ENCODE assay signal across 22 mouse cellular contexts in genomic region chr3:156886915-156887314, GRCm38 (mm10).
DNase-seq lines count a peak whose midpoint lies in the region; ATAC-seq lines count a peak whose summit lies in the region.
"Had no signal": no experiment of that assay in that cellular context is flagged by ENCODE, and none has a peak within 500 bp of the region (broad histone marks: within the 10 kb centered on the region; RNA-seq: fewer than 3 reads in every experiment).

No protein-coding gene starts in this region.

- H3K4me1 ChIP-seq in hindbrain, embryonic 16.5 days (ENCODE audit: control insufficient read depth, insufficient read depth, low read depth, low read length): no peaks in the 10 kb centered on the region
- no peaks in the 10 kb centered on the region for H3K4me1 ChIP-seq in hindbrain, embryonic 14.5 days (replicated peaks; ENCODE audit: control insufficient read depth, insufficient read depth, low read length)
- H3K4me1 ChIP-seq in neural tube, embryonic 13.5 days (replicated peaks): no peaks in the 10 kb centered on the region
- no peaks in the 10 kb centered on the region for H3K4me1 ChIP-seq in neural tube, embryonic 15.5 days
- H3K4me1 ChIP-seq: embryonic facial prominence, embryonic 13.5 days; embryonic facial prominence, embryonic 15.5 days; forebrain, embryonic 10.5 days; forebrain, embryonic 12.5 days had no signal

- H3K4me2 ChIP-seq in hindbrain, embryonic 16.5 days (ENCODE audit: low read length): no peak overlapping the region
- no peak overlapping the region for H3K4me2 ChIP-seq in hindbrain, embryonic 14.5 days (replicated peaks)
- no peak overlapping the region for H3K4me2 ChIP-seq in neural tube, embryonic 13.5 days
- H3K4me2 ChIP-seq in neural tube, embryonic 15.5 days: no peak overlapping the region
- H3K4me2 ChIP-seq: embryonic facial prominence, embryonic 13.5 days; embryonic facial prominence, embryonic 15.5 days; forebrain, embryonic 12.5 days had no signal

- 70% methylated on average over 3 of the region's 3 CpGs for WGBS in hindbrain, embryonic 16.5 days
- WGBS in hindbrain, embryonic 14.5 days: 66% methylated on average over 3 of the region's 3 CpGs
- 37% methylated on average over 3 of the region's 3 CpGs for WGBS in neural tube, embryonic 13.5 days
- 41% methylated on average over 3 of the region's 3 CpGs for WGBS in neural tube, embryonic 15.5 days

- H3K27ac ChIP-seq in hindbrain, embryonic 16.5 days (ENCODE audit: low read depth, low read length): no peak overlapping the region
- no peak overlapping the region for H3K27ac ChIP-seq in hindbrain, embryonic 14.5 days
- H3K27ac ChIP-seq in neural tube, embryonic 13.5 days (replicated peaks): no peak overlapping the region
- no peak overlapping the region for H3K27ac ChIP-seq in neural tube, embryonic 15.5 days (replicated peaks)
- H3K27ac ChIP-seq: embryonic facial prominence, embryonic 13.5 days; embryonic facial prominence, embryonic 15.5 days; forebrain, embryonic 10.5 days; forebrain, embryonic 12.5 days had no signal

- no peaks in the 10 kb centered on the region for H3K36me3 ChIP-seq in hindbrain, embryonic 16.5 days (ENCODE audit: control insufficient read depth, insufficient read depth, low read length)
- no peaks in the 10 kb centered on the region for H3K36me3 ChIP-seq in hindbrain, embryonic 14.5 days (replicated peaks; ENCODE audit: control insufficient read depth, insufficient read depth)
- no peaks in the 10 kb centered on the region for H3K36me3 ChIP-seq in neural tube, embryonic 13.5 days
- H3K36me3 ChIP-seq in neural tube, embryonic 15.5 days: no peaks in the 10 kb centered on the region
- H3K36me3 ChIP-seq: embryonic facial prominence, embryonic 13.5 days; embryonic facial prominence, embryonic 15.5 days; forebrain, embryonic 10.5 days; forebrain, embryonic 12.5 days had no signal

- H3K4me3 ChIP-seq in hindbrain, embryonic 16.5 days (ENCODE audit: low read length): no peak overlapping the region
- H3K4me3 ChIP-seq in hindbrain, embryonic 14.5 days (replicated peaks; ENCODE audit: low read length): no peak overlapping the region
- H3K4me3 ChIP-seq in neural tube, embryonic 13.5 days: no peak overlapping the region
- no peak overlapping the region for H3K4me3 ChIP-seq in neural tube, embryonic 15.5 days (replicated peaks)
- H3K4me3 ChIP-seq: embryonic facial prominence, embryonic 13.5 days; embryonic facial prominence, embryonic 15.5 days; erythroblast, embryonic 14.5 days; forebrain, embryonic 10.5 days; forebrain, embryonic 12.5 days had no signal

- DNase-seq in hindbrain, embryonic 14.5 days (ENCODE audit: low spot score): no peak
- DNase-seq in neural tube, embryonic 10.5 days (ENCODE audit: extremely low spot score, low spot score): no peak
- DNase-seq in thymus, postnatal 4 days: no peak
- DNase-seq: adrenal gland, adult 2 months; adrenal gland, postnatal 10 days; adrenal gland, postnatal 25 days; cerebellum, adult 11 months; cerebellum, adult 18-20 months; cerebellum, adult 8-10 months; cerebellum, adult 9-11 months; cerebellum, postnatal 14 days; cerebellum, postnatal 36 days; embryo, embryonic 11 days had no signal

- 0 out of 2 replicates have a peak, but pooled peaks have one; percentile 30 for ATAC-seq in hindbrain, embryonic 16.5 days
- ATAC-seq in hindbrain, embryonic 14.5 days (ENCODE audit: low FRiP score): no peak
- ATAC-seq in neural tube, embryonic 13.5 days (ENCODE audit: low read depth): peak; percentile 63
- ATAC-seq in neural tube, embryonic 15.5 days (ENCODE audit: low FRiP score): peak; percentile 45; the same call in 1 of the 2 replicates
- ATAC-seq: forebrain, embryonic 14.5 days had no signal

- H3K9me3 ChIP-seq in hindbrain, embryonic 16.5 days (ENCODE audit: control insufficient read depth, low read length): no peaks in the 10 kb centered on the region
- no peaks in the 10 kb centered on the region for H3K9me3 ChIP-seq in hindbrain, embryonic 14.5 days (ENCODE audit: control insufficient read depth, low read length)
- no peaks in the 10 kb centered on the region for H3K9me3 ChIP-seq in neural tube, embryonic 13.5 days
- H3K9me3 ChIP-seq in neural tube, embryonic 15.5 days (replicated peaks): no peaks in the 10 kb centered on the region
- H3K9me3 ChIP-seq: embryonic facial prominence, embryonic 13.5 days; embryonic facial prominence, embryonic 15.5 days; forebrain, embryonic 10.5 days; forebrain, embryonic 12.5 days had no signal

- H3K9ac ChIP-seq in hindbrain, embryonic 16.5 days (ENCODE audit: low read depth, low read length): no peak overlapping the region
- no peak overlapping the region for H3K9ac ChIP-seq in hindbrain, embryonic 14.5 days
- no peak overlapping the region for H3K9ac ChIP-seq in neural tube, embryonic 13.5 days
- no peak overlapping the region for H3K9ac ChIP-seq in neural tube, embryonic 15.5 days (replicated peaks)
- H3K9ac ChIP-seq: embryonic facial prominence, embryonic 13.5 days; embryonic facial prominence, embryonic 15.5 days; forebrain, embryonic 12.5 days had no signal

- H3K27me3 ChIP-seq in hindbrain, embryonic 16.5 days (replicated peaks; ENCODE audit: control insufficient read depth, insufficient read depth, low read length): no peaks in the 10 kb centered on the region
- H3K27me3 ChIP-seq in hindbrain, embryonic 14.5 days (ENCODE audit: control insufficient read depth, insufficient read depth, low read length): no peaks in the 10 kb centered on the region
- H3K27me3 ChIP-seq in neural tube, embryonic 13.5 days: no peaks in the 10 kb centered on the region
- no peaks in the 10 kb centered on the region for H3K27me3 ChIP-seq in neural tube, embryonic 15.5 days (replicated peaks)
- H3K27me3 ChIP-seq: embryonic facial prominence, embryonic 13.5 days; embryonic facial prominence, embryonic 15.5 days; forebrain, embryonic 12.5 days had no signal
